In genomic region chr17:73199387-73199786, GRCm38 (mm10) we compare ENCODE assay signal across 12 mouse cellular contexts.
A peak's percentile ranks its signal among the peaks of the same experiment; 100 is the strongest.
DNase-seq lines count a peak whose midpoint lies in the region; ATAC-seq and TF ChIP-seq lines count a peak whose summit lies in the region.
"Had no signal": no experiment of that assay in that cellular context is flagged by ENCODE, and none has a peak within 500 bp of the region (broad histone marks: within the 10 kb centered on the region; RNA-seq: fewer than 3 reads in every experiment).

No protein-coding gene starts in this region.

- no peak overlapping the region for H3K9ac ChIP-seq in heart, embryonic 13.5 days
- no peak overlapping the region for H3K9ac ChIP-seq in lung, embryonic 14.5 days

- DNase-seq in heart, adult 18-20 months = no peak
- no peak for DNase-seq in lung, embryonic 14.5 days
- DNase-seq in lung, postnatal 14 days = no peak
- DNase-seq in CD4-positive, CD25-positive, alpha-beta regulatory T cell, adult 2 months (ENCODE audit: low read depth, low spot score) = peak; percentile 68
- DNase-seq in Muller cell, postnatal 12 days (ENCODE audit: inconsistent ontology term) = no peak
- no peak for DNase-seq in cerebellum, adult 9-11 months
- DNase-seq: cerebellum, adult 2 months; heart, adult 11 months; lung, postnatal 10 days; thymus, adult 2 months had no signal

- H3K4me3 ChIP-seq in heart, embryonic 13.5 days = no peak overlapping the region
- no peak overlapping the region for H3K4me3 ChIP-seq in lung, embryonic 14.5 days (ENCODE audit: low read depth, low read length)

- H3K36me3 ChIP-seq in heart, embryonic 13.5 days = peaks cover 31% of the 10 kb centered on the region
- peaks cover 3% of the 10 kb centered on the region; the same call in 1 of the 2 replicates for H3K36me3 ChIP-seq in lung, embryonic 14.5 days (ENCODE audit: insufficient read depth)

- H3K27ac ChIP-seq in heart, embryonic 13.5 days (replicated peaks) = peak overlapping the region; percentile 85
- no peak overlapping the region for H3K27ac ChIP-seq in lung, embryonic 14.5 days (ENCODE audit: low read depth)

- no peak overlapping the region for H3K4me2 ChIP-seq in heart, embryonic 13.5 days
- no peak overlapping the region for H3K4me2 ChIP-seq in lung, embryonic 14.5 days

- peaks cover 7% of the 10 kb centered on the region; the same call in 1 of the 2 replicates for H3K9me3 ChIP-seq in heart, embryonic 13.5 days
- no peaks in the 10 kb centered on the region for H3K9me3 ChIP-seq in lung, embryonic 14.5 days (ENCODE audit: low read depth, low read length)

- H3K27me3 ChIP-seq in heart, embryonic 13.5 days (replicated peaks) = no peaks in the 10 kb centered on the region
- H3K27me3 ChIP-seq in lung, embryonic 14.5 days (ENCODE audit: insufficient read depth, low read length) = no peaks in the 10 kb centered on the region

- TF ChIP-seq CTCF in lung, embryonic 14.5 days (IDR thresholded peaks at IDR 0.05; ENCODE audit: low read depth) = peak; percentile 42

- ATAC-seq in heart, embryonic 13.5 days (ENCODE audit: extremely low read depth, insufficient number of reproducible peaks, low FRiP score, low TSS enrichment) = no peak
- no peak for ATAC-seq in lung, embryonic 14.5 days (ENCODE audit: insufficient read depth)
- ATAC-seq in megakaryocyte progenitor cell, adult 5-6 weeks (replicated peaks; ENCODE audit: poor library complexity) = peak; percentile 58

- H3K4me1 ChIP-seq in heart, embryonic 13.5 days = peaks cover 22% of the 10 kb centered on the region
- no peaks in the 10 kb centered on the region for H3K4me1 ChIP-seq in lung, embryonic 14.5 days (ENCODE audit: insufficient read depth)
